Mouse (Mus musculus): ENCODE data around the gene Rnf2.

Gene Rnf2

DNA sequence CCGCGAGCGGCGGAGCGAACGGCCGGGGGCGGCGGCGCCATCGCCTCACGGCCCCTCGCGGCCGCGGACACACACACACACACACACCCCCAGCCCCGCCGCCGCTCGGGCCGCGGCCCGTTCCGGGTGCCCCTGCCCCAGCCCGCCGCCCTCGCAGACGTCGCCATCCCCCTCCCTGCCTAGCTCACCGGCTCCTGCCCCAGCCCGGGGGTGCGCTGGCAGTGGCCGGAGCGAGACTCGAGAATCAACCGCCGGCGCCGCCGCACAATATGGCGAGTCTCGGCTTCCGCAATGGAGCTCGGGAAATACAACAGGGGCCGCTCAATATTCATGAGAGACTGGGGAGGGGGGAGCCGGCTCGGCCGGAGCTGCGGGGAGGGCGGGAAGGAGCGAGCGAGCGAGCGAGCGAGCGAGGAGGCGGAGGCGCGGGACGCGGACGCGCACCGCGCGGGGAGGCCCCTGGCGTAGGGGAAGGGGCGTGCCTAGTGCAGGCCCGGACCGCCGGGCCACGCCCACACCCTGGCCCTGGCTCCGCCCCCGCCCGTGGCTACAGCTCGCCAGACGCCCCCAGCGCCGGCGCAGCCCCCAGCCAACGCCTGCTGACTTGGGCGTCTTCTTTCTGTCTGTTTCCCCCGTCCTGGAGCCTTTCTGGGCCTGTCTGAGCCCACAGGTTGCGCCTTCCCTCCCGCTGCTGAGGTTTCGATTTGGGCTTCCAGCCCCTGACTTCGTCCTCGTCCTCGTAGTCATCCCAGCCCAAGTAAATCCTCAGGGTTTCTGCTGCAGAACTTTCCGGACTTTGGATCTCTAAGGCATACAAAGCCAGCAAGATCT, at the start of gene Rnf2:
TSS of gene Rnf2 (minus strand) at position 425 of the 831 bp plus-strand sequence.
- peak; percentile 91 for DNase-seq (ENCODE audit: low spot score in 2 of 2)

DNA sequence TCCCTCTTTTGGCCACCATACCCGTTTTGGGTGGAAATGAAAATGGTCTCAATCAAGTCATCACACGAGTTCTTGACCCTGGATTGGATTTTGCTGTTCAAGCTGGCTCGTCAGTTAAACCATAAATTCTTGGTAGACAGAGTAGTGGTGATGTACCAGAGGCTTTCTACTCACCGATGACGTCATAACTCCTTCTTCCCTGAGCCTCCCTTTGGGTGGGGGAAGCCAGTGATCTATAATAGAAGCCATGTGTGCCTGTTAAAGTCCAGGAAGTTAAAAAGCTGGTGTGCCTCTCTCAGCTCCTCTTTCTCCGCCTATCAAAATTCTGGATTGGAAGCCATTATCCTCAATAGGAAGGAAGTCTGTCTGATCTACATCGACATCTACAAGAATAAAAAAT, 49.0 kb upstream of the Rnf2 start:
- DNase-seq (ENCODE audit: low spot score in 2 of 2): no peak

DNA sequence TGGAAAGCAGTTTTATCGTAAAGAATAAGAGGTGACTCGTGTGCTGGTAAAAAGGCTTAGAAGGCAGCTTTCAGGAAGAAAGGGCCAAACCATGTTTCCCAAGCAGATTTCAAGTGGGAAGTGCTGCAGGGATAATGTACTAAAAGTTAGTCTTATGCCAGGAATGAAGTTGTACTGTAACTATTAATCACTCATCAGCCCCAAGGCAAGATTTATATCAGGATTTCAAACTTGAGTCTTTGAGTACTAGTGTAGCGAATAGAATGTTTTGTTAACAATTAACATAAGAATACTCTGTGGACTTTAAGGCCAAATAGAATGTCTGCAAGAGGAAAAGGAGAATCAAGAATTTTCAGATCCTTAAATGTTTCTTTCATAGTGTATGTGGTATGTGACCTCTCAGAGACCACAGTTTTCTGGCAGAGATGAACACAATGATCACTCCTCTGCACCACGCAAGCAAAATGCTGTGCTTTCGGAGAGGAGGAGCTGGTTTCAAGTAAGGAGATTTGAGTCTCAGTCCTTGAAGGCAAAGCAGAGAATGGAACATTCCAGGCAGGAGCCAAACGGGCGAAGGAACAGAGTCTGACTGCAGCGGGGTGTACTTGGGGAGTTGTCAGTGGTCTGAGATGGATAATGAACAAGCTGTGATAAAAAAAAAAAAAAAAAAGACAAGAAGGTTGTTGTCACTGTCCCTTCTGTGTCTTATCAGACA, 48.3 kb upstream of the Rnf2 start:
- no peak for DNase-seq (ENCODE audit: low spot score in 2 of 2)

DNA sequence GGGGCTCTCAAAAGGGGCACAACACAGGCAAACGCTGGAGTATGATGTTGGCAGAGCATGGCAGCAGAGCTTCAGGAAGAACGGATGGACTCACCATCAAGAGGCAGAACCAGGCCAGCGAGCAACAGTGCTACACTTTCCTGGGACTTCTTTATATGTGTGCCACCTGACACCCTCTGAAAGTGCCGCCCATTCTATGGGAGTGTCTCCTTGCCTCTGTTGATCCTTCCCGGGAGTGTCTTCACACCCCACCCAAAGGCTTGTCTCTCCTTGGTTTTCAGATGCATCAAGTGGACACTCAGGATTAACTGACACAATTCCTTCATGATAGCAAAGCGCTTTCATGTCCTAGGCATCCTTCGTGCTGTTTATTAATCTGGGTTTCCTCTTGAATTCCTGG, 44.8 kb upstream of the Rnf2 start:
- no peak for DNase-seq (ENCODE audit: low spot score in 2 of 2)

DNA sequence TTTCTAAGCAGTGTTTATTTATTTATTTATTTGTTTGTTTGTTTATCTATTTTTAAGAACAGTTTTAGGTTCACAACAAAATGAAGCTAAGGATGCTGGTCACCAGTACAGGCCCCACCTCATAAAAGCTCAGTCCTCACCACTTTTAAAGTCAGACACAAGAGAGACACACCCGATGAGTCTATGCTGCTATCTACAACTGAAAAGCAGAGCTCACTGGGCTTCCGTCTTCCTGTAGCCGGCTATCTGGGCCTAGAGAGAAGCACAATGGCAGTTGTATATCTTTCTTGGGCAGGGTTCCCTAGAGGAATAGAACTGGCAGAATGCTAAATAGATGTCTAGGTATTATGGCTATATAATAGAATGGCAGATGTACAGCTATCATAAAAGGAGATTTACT, 43.8 kb upstream of the Rnf2 start:
- no peak for DNase-seq (ENCODE audit: low spot score in 2 of 2)

DNA sequence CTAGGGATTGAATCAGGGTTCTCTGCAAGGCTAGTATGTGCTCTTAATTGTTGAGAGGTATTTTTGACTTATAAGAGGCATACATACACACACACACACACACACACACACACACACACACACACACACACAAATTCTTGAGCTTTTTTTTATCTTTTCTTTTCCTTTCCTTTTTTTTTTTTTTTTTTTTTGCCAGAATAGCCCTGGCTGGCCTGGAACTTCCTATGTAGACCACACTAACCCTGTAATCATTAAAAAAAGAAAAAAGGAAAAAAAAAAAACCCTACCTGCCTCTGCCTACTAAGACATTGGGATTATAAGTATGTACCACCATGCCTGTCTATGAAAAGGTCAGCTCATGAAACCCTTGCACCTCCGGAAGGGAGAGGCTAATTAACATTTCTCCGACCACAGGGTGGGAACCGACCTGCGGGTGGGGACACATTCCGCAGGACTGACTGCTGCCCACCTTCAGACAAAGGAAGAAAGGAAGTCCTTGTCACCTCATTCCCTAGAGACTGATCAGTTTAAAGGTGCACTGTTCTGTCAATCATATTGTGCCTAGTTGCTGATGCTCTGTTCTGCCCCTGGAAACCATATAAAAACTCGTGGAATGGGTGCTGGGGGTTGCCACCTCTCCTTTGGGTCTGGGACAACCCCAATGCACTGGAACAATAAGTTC, 43.2 kb upstream of the Rnf2 start:
- no peak for DNase-seq (ENCODE audit: low spot score in 2 of 2)

DNA sequence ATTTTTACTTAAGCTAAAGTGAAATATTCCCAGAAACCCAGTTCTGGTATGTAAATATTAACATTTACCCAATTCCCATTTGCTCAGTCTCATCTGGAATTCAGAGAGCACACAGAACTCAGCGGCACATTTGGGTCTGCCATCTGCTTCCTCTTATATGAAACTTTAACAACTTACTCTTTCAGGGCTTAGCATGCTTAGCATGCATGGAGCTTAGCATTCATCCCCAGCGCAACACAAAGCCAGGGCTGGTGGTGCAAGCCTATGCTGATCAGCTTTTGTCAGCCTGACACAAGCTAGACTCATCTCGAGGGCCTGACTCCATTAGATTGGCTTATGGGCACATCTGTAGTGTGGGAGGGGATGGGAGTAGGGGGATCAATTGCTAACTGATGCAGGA, 25.9 kb upstream of the Rnf2 start:
- DNase-seq (ENCODE audit: low spot score in 2 of 2): no peak

DNA sequence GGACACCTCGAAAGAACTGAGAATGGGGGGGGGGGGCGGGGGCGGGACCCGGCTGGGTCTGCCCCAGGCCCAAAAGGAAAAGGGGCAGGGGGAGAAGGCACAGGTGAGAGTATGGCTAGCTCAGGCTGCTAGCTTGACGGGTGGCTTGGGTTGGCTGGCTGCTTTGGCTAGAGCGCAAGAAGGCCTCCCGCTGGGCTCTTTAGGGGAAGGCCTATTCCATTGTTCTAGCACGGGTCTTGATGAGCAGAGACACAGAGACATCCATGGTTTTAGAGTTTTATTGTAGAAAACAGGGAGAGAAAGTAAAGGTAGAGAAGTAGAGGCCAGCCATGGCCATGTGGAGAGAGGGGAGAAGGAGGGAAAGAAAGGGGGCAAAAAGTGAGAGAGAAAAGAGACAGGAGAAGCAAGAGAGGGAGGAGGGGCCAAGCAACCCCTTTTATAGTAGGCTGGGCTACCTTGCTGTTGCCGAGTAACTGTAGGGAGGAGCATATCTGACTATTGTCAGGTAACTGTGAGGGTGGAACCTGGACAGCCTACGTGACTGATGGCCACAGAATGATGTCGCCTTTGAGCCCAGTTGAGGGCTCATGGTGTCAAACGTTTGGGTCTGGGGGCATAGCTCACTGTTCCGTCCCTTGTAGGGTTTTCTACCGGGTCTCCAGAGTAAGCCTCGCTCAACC, 17.0 kb upstream of the Rnf2 start:
- no peak for DNase-seq (ENCODE audit: low spot score in 2 of 2)

DNA sequence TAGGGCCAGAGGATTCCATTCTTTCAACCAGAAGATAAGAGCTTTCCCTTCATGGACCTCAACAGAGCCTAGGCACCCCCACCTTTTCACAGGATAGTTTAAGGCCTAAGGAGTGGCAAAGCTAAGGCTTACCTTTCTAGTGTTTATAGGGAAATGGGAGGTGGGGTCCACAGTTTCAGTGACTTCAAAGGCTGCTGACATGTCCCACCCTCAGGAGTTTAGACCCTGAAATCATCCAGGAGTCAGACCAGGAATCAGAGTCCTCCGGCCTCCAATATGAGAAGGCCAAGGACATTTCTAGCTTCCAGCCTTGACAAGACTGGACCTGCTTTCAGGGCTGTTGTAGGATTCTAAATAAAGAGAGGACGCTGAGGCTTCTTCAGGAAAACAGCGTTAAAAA, 16.1 kb upstream of the Rnf2 start:
- DNase-seq (ENCODE audit: low spot score in 2 of 2): no peak

DNA sequence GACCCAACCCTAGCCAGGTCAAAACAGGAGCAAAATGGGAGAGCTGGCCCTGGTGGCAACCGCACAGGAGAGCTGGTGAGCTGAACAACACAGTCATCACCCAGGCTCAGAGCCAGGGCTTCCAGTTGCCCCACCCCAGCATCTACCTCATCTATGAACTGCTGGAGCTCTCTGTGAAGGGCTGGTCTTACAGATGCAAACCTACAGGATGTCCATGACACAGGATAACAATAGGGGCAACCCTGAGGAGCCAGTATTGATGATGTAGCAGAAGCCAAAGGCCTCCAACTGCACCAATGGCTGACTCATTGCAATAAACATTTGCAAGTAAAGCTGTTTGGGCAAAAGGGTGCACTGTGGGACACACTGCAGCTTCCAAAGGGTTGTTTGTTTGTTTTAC, 15.0 kb upstream of the Rnf2 start:
- DNase-seq (ENCODE audit: low spot score in 2 of 2): no peak

DNA sequence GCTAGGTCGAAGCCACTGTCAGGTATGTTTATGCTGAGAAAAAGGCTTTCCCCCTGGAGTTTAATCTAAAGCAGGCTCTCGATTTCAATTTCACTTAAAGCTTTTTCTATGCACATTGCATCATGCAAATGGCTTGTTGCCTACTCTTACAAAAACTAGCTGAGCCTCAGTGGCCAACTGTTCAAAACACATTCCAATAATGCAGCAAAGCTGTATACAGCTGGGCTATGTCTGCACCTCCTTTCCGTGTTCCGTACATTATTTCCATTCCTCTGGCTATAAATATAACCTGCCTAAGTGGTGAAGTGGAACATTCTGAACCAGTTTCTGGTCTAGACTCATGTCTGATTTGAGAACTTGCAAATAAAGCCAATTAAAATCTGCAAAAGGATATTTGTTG, 13.4 kb upstream of the Rnf2 start:
- no peak for DNase-seq (ENCODE audit: low spot score in 2 of 2)

DNA sequence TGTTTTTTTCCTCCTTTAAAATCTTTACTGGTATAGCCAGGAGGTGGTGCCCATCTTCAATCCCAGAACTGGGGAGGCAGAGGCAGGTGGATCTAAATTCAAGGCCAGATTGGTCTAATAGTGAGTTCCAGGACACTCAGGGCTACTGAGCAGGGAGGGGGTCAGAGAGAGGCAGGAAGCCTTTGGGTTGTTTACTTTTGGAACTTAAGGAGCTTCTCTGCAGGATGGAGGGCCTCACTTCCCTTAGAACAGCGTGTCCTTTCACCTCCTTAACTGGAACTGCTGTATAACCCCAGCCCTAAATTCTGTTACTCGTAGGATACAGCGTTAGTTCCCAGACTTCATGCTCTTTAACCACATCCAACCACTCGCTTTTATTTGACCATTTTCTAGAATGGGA, 10.1 kb upstream of the Rnf2 start:
- peak in 1 of 2 experiments; percentile 15 for DNase-seq (ENCODE audit: low spot score in 2 of 2)

DNA sequence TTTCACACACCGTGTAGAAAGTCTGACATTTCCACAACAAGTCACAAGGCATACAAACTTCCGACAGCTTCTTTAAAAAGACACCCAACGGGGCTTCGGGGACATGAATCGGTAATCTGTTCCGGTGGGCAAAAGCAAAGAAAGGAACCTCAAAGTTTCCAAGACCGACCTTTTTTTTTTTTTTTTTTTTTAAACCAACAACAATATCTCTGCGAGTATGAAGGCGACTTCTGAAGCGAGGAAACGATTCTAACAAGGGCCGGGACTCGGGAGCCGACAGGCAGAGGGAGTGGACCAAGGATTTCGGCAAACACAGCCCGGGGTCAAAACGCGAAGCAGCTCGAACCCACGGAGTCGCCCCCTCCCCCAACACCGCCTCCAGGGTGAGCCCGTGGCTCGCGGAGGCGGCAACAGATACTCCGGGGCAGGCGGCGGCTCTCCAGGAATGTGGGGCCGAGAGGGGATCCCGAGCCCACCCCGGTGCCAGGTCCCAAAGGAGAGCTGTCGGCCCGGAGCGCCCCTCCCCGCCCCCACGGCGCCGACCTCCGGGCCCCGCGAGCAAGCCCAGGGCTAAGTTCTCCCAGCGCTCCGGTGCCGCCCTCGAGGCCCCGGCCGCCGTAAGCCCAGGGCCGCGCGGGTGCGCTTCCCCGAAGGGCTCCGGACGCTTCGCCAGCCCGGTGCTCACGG, 797 bp downstream of the Rnf2 start:
- DNase-seq (ENCODE audit: low spot score in 2 of 2): peak; percentile 26 to 56

DNA sequence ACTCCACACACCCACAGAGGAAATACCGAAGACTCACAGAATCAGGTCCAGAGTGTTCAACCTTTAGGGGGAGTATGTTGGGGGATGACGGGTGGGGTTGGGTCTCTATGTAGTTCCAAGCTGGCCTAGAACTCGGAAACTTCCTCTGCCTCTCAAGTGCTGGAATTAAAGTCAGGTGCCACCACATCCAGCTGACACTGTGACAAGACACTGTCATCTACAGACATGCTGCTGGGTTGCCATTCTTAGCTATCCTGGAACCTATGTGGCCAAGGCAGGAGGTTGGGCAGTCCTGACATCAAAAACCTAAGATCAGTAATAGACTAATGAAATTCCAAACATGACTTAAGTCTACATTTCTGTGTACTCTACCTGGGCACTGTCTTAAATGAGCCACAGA, 2.4 kb downstream of the Rnf2 start:
- no peak for DNase-seq (ENCODE audit: low spot score in 2 of 2)

DNA sequence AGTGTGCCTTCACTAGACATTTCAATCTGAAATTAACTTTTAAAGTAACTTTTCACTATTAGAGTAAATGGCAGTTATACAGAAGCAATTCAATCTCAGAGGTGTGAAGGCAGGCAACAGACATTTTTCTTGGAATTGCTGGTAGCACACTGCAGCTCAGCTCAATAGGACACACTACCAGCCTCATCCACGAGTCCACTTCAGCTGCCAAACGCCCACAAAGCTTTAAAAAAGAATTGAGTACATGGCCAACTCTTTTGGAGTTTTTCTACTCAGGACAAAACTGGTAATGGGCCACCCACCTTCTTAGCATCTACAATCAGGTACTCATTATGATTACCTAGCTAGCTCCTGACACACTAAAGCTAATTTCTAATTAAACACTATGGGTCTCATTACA, 2.8 kb downstream of the Rnf2 start:
- DNase-seq (ENCODE audit: low spot score in 2 of 2): no peak

DNA sequence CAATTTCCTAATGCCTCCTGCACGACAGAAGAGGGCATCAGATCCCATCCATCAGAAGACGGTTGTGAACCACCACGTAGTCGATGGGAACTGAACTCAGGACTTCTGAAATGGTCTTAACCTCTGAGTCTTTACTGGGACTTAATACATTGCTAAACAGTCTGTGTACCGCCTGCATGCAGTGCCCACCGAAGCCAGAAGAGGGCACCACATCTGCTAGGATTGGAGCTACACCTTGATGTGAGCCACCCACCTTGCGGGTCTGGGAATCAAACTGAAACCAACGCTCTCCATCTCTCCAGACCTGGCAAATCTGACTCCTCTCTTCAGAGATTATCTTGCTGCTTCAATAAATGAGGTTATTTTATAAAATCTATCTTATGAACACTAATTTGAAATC, 3.7 kb downstream of the Rnf2 start:
- DNase-seq (ENCODE audit: low spot score in 2 of 2): no peak

DNA sequence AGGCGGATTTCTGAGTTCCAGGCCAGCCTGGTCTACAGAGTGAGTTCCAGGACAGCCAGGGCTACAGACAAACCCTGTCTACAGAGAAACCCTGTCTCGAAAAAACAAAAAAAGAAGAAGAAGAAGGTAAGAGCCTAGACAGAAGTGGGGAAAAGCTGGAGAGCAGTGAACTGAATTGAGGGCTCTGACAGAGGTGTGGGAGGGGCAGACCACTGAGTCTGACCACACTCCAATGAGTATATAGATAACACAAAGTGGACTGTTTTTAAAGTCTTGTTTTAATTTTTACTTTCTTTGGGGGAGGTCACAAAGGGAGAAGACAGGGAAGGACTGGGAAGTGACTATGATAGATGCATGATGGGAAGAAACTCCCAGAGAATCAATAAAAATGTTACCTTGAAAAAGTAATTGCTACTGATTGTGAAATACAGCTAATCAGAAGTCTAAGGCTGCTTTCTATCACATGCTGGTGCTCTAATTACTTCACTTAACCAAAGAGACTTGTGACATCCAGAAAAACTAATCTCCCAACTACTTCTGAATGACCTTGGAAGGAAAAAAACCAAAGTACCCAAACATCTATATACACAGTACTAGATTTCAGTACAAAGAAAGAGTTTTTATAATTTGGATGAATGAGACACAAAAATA, 5.0 kb downstream of the Rnf2 start:
- no peak for DNase-seq (ENCODE audit: low spot score in 2 of 2)

DNA sequence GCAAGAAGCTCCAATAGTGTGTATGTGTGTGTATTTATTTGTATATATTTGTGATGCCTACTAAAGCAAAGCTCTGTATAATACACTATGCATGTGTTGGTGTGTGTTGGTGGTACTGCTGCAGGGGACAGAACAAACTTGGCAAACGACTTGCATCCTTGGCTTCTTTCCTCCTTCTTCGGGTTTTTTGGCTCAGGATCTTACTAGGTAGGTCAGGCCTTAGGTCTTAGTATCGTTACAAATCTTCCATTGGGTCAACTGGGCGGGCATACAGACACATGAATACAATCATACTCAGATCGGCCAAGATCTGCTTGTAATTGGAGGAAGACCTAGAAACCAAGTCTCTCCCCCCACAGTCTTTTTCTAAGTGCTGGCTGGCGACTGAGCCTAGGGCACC, 6.0 kb downstream of the Rnf2 start:
- no peak for DNase-seq (ENCODE audit: low spot score in 2 of 2)

DNA sequence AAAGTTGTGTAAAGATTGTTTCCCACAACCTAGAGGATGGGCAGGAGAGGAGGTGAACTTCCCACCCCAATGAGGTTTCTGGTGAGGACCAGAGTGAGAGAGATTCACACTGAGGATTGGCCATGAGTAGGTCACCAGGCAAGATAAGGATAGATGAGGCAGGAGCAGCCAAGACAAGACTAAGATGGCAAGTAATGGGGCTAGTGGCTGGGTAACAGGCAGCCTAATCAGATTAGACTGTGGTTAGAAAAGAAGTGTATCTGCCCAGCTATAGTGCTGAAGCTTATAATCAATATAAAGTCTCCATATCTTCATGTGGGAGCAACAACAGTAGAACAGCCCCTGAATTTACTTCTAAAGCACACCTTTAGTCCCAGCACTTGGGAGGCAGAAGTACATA, 6.9 kb downstream of the Rnf2 start:
- no peak for DNase-seq (ENCODE audit: low spot score in 2 of 2)

DNA sequence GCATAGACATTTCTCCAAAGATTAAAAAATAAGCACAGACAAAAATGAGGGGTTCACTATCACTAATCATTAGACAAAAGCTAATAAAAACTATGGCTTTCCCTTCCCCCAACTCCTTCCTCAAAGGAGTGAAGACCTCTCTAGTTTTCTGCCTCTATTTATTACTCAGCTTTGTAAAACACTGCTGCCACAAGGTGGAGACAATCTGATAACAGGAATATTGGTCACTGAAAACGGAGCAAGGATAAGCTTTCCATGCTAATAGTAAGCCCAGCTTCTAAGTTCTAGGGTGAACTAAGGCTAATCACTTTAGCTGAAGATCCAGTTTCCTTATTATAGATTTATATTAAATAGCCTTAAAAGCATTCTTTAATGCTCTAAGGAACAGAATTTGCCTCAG, 8.3 kb downstream of the Rnf2 start:
- no peak for DNase-seq (ENCODE audit: low spot score in 2 of 2)

DNA sequence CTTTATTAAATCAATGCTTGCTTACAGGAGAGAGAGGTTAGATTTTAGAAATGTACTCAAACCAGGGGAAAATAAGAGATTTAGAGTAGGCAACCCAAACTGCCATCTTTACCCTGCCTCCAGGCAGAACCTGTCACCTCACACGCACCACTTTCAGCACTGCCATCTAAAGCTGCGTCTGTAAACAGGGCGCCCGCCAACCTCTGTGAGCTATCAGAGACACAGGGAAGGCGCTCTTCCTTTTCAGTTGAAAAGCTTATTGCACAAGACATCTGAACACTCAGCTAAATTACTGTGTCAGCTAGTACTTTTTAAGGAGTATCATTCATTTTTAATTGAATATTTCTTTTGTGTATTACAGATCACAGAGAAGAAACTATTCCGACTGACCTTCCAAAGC, 10.9 kb downstream of the Rnf2 start:
- no peak for DNase-seq (ENCODE audit: low spot score in 2 of 2)

All from heart, adult 9 months (tissue).